Mouse (Mus musculus) kidney, adult 18-20 months (tissue): ENCODE data around the gene Tmem37.

Source experiments
- DNase-seq: peaks from one replicate; pipeline ENCODE4 v3.0.0; 2021

Gene Tmem37

GRCm38 (mm10) chr1:120073519-120074306 lies at the start of gene Tmem37:
Gene Tmem37, minus strand, starts transcription at chr1:120074074.
- DNase-seq, result peak; percentile 92

GRCm38 (mm10) chr1:120122634-120123383 lies 48.9 kb upstream of the Tmem37 start:
- DNase-seq, result no peak

- no peak for DNase-seq
These were observed 48.2 kb upstream of the Tmem37 start for GRCm38 (mm10) chr1:120121930-120122530.

GRCm38 (mm10) chr1:120120969-120121811 lies 47.3 kb upstream of the Tmem37 start, which contains the start of the genes Dbi and 3110009E18Rik:
Gene Dbi, minus strand, starts transcription at chr1:120121078.
Gene 3110009E18Rik, plus strand, starts transcription at chr1:120121187.
- peak; percentile 96 for DNase-seq

- peak; percentile 83 for DNase-seq
These were observed 46.5 kb upstream of the Tmem37 start for GRCm38 (mm10) chr1:120120141-120120968.

- no peak for DNase-seq
These were observed 45.5 kb upstream of the Tmem37 start for GRCm38 (mm10) chr1:120119389-120119788.

- DNase-seq, result no peak
These were observed 45.0 kb upstream of the Tmem37 start for GRCm38 (mm10) chr1:120118854-120119253.

- DNase-seq, result peak; percentile 78
These were observed 42.2 kb upstream of the Tmem37 start for GRCm38 (mm10) chr1:120116106-120116505.

- DNase-seq, result peak; percentile 76
These were observed 41.8 kb upstream of the Tmem37 start for GRCm38 (mm10) chr1:120115671-120116081.

GRCm38 (mm10) chr1:120112251-120113187 lies 38.6 kb upstream of the Tmem37 start:
- DNase-seq, result no peak

- DNase-seq, result no peak
These were observed 37.9 kb upstream of the Tmem37 start for GRCm38 (mm10) chr1:120111766-120112165.

- DNase-seq, result peak; percentile 78
These were observed 36.0 kb upstream of the Tmem37 start for GRCm38 (mm10) chr1:120109741-120110432.

GRCm38 (mm10) chr1:120105556-120105959 lies 31.7 kb upstream of the Tmem37 start:
- no peak for DNase-seq

- DNase-seq, result no peak
These were observed 27.3 kb upstream of the Tmem37 start for GRCm38 (mm10) chr1:120101227-120101609.

GRCm38 (mm10) chr1:120100456-120101226 lies 26.8 kb upstream of the Tmem37 start:
- DNase-seq, result no peak

GRCm38 (mm10) chr1:120099483-120099882 lies 25.6 kb upstream of the Tmem37 start:
- DNase-seq, result no peak

GRCm38 (mm10) chr1:120098327-120098726 lies 24.5 kb upstream of the Tmem37 start:
- peak; percentile 86 for DNase-seq

GRCm38 (mm10) chr1:120094920-120095319 lies 21.0 kb upstream of the Tmem37 start:
- DNase-seq, result no peak
